Mouse (Mus musculus): ENCODE results near the gene Chd2.

The Chd2 gene

GRCm38 (mm10) chr7:73452187-73452808, 89.3 kb downstream of the Chd2 start:
- no peak for DNase-seq (ENCODE audit: low read depth, low spot score)

- no peak for DNase-seq (ENCODE audit: low read depth, low spot score)
These were observed 90.0 kb downstream of the Chd2 start for GRCm38 (mm10) chr7:73451594-73451993.

- DNase-seq (ENCODE audit: low read depth, low spot score), result no peak
These were observed 99.4 kb downstream of the Chd2 start for GRCm38 (mm10) chr7:73442246-73442645.

DNA sequence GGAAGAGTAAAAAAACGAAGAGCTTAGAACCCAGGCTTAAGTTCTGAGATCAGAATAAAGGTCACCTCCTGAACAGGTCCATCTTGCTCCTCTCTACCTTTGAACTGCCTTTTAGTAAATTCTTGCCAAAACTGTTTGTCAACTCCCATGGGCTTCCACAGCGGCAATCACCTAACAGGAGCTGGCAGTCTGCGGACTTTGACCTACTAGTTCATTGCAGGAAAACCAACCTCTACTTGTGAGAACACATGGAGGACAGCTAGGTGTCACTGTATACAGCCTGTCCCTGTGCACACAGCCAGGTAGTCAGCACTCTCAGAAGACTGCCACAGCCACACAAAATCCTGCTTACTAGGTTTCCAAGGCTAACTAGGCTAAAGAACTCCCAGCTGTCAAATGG, 99.8 kb downstream of the Chd2 start:
- no peak for DNase-seq (ENCODE audit: low read depth, low spot score)

GRCm38 (mm10) chr7:73435685-73436084, 105.9 kb downstream of the Chd2 start:
- peak; percentile 20 for DNase-seq (ENCODE audit: low read depth, low spot score)

DNA sequence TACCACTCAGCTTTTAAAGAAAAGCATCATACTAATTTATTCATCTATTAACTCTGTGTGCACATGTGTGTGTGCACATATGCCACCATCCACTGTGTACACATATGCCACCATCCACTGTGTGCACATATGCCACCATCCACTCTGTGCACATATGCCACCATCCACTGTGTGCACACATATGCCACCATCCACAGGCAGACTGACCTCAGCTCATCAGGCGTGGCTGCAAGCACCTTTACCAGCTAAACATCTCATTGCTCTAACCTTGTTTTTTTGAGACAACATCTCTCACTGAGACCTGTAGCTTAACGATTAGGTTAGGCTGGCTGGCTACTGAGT, 107.3 kb downstream of the Chd2 start:
- no peak for DNase-seq (ENCODE audit: low read depth, low spot score)

- no peak for DNase-seq (ENCODE audit: low read depth, low spot score)
These were observed 107.8 kb downstream of the Chd2 start for GRCm38 (mm10) chr7:73433637-73434335.

DNA sequence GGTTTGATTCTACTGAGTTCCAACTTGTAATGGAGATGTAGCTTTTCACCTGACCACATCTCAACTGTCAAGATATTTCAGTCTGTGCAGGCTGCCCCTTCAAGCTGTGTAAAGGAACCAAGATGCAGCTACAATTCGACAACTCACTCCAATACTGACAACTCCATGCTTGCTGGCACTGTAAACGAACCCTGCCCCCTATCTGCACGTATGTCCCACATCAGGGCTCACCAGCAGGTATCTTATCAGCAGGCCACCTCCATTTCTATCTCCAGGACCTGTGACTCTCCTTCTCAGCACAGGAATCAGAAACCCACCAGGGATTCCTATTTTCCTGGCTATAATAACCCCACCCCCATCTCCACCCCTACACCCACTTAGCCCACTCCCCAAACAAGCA, 113.1 kb downstream of the Chd2 start:
- no peak for DNase-seq (ENCODE audit: low read depth, low spot score)

DNA sequence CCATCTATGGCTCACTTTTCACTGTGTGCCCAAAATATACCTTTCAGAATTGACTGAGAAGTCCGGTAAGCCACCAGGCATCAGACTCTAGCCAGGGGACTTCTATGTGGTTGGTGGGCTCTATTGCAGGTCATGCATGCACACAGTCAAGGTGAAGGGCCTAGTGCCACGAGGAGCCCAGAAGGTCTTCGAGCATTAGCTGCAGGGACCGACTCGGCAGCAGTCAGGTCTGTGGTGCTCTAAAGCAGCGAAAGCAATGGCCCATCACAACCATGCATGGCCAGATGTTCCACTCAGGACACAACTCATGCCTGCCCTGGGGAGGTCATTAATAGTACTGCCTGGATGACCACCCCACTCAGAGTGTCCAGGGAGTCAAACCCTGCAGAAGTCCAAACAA, 113.8 kb downstream of the Chd2 start:
- no peak for DNase-seq (ENCODE audit: low read depth, low spot score)

- DNase-seq (ENCODE audit: low read depth, low spot score), result no peak
These were observed 114.8 kb downstream of the Chd2 start for GRCm38 (mm10) chr7:73426752-73427386.

GRCm38 (mm10) chr7:73426235-73426634, 115.4 kb downstream of the Chd2 start:
- DNase-seq (ENCODE audit: low read depth, low spot score), result no peak

DNA sequence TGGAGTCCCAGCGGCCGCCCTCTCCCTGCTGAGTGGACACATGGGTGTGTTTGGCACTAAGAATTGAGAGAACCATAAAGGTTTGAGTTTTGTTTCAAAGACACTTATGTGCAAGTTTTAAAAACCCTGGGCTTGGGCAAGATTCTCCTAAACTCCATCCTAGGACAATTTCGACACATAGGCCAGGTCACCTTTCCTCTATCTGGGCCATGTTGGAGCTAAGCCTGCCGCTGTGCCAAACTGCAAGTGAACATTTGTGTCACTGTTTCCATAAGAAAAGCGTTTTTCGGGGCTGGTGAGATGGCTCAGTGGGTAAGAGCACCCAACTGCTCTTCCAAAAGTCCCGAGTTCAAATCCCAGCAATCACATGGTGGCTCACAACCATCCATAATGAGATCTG, 116.2 kb downstream of the Chd2 start:
- no peak for DNase-seq (ENCODE audit: low read depth, low spot score)

DNA sequence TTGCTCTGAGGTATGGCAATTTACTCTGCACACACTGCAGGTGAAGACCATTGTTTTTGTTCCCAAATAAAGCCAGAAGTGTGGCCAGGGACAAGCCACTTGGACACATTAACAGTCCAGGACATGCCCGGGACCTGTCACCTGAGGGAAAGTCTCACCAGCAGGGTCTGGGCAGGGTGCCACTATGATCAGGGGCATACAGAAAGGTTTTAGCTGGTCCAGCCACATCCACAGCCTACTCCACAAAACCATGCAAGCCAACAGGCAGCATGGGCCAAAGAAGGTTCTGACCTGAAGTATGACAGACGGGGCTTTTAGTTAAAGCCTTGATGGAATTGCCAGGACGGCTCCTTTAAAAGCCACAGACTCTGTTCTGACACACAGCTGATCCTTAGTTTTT, 116.9 kb downstream of the Chd2 start:
- no peak for DNase-seq (ENCODE audit: low read depth, low spot score)

GRCm38 (mm10) chr7:73424243-73424642, 117.4 kb downstream of the Chd2 start:
- DNase-seq (ENCODE audit: low read depth, low spot score), result no peak

- no peak for DNase-seq (ENCODE audit: low read depth, low spot score)
These were observed 118.4 kb downstream of the Chd2 start for GRCm38 (mm10) chr7:73423236-73423635.

DNA sequence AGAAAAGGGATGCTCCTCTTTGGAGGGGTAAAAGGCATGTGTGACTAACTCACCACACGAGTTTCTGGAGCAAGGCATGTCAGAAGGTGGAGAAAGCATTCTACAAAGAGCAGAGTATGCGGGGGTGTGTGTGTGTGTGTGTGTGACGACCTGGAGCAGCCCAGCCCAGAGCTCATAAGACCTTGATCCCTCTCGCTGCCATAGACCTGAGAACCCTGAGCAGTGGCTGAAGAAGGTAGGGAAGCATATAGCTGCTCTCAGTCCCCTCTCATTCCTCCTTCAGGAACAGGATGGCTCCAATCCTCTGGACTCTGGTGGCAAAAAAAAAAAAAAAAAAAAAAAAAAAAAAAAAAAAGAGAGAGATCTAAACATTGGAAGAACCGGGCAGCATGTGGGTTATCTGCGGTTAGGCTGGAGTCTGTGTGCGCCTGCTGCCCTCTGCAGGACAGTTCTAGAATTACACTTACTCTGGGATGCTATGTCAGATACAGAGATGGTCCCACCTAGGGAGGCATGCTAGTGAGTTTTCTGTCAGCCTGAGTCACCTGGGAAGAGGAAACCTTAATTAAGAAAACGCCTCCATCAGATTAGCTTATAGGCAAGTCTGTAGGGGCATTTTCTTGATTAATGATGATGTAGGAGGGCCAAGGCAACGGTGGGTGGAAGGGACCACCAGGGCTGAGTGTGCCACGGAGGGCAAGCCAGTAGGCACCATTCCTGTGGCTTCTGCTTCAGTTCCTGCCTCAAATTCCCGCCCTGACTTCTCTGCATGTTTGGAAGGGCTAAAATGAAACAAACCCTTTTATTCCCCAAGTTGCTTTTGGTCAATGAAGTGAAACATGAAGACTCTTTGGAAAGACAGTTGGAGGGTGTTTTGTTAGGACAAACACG, 119.2 kb downstream of the Chd2 start:
- DNase-seq (ENCODE audit: low read depth, low spot score), result peak; percentile 57

DNA sequence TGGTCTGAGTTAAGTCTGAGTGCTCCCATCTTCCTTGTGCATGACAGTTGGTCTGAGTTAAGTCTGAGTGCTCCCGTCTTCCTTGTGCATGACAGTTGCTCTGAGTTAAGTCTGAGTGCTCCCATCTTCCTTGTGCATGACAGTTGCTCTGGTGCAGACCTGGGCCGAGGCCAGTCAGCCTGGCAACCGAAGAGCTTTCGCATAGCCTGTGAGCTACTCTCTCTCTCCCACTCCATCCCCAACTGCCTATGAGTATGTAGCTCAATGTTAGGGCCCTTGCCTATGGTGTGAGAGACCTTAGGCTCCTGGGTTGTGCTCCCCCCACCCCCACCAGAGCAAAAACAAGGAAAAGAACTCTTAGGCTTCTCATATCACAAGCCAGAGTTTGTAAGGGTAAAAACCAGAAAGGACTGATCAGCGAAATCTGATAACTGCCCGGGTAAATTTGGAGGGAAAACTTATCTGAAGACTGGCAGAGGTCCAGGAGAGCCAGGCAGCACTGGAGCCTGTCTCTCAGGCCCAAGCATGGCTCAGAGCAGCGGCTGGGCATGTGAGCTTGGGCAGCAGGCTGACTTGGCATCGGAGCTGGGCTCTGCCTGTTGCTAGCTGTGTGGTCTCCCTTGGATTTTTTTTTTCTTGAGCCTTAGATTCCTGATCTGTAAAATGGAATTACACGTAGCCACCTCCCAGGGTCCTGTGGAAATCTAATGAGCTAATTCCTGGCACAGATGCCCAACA, 120.2 kb downstream of the Chd2 start:
- DNase-seq (ENCODE audit: low read depth, low spot score), result no peak

- no peak for DNase-seq (ENCODE audit: low read depth, low spot score)
These were observed 120.8 kb downstream of the Chd2 start for GRCm38 (mm10) chr7:73420827-73421226.

GRCm38 (mm10) chr7:73419375-73419774, 122.3 kb downstream of the Chd2 start:
- DNase-seq (ENCODE audit: low read depth, low spot score), result no peak

GRCm38 (mm10) chr7:73414192-73414591, 127.4 kb downstream of the Chd2 start:
- DNase-seq (ENCODE audit: low read depth, low spot score), result no peak

GRCm38 (mm10) chr7:73412419-73412818, 129.2 kb downstream of the Chd2 start:
- DNase-seq (ENCODE audit: low read depth, low spot score), result no peak
